Mouse (Mus musculus) retina, postnatal 1 day (tissue): ENCODE data around the gene Dennd2c.

Source experiments
- DNase-seq: peaks from one replicate; pipeline ENCODE4 v3.0.0-alpha.2; 2012

Gene Dennd2c

DNA sequence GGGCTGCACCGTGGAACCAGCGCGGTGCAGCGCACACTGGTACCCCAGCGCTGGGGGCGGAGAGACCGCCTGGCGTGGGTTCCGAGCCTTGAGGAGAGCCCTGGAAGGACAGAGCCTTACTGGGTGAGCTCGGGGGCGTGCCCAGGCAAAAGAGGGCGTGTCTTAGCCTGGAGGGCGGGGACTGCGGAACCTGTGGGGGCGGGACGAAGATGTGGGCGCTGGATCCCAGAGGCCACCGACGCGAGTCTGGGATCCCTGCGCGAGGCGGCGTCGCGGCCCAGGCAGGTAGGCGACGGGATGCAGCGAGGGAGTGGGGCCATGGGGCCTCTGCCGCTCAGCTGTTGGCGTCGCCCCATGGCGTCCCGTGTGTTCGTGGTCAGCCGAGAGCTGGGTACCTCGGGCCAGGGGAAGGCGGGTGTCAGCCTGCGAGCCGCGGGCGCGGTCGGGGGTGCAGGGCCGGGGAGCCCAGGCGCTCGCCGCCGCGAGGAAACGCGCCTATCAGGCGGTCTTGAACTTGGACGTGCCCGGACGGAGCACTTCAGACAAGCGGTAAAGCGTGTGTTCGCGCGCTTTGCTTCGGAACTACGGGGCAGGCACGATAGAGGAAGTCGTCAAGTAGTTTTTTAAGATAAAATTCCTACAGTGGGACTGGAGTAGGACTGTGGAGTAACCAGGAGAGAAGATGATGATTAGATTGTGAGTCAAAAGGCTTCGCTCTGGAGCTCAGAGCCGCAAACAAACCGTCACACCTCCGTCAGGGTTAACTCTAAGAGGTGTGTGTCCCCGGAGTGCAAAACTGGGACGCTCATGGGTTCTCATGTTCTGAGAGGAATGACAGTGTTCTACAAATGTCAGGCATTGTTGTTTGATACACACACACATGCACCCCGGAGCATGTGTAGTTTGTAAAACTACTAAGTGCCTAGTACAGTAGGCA, at the start of gene Dennd2c:
Gene Dennd2c (plus strand): TSS at position 151 of the 937 bp plus-strand sequence.
- DNase-seq = peak; percentile 93

GRCm38 (mm10) chr3:103056016-103056595, 46.3 kb upstream of the Dennd2c start:
- no peak for DNase-seq

DNA sequence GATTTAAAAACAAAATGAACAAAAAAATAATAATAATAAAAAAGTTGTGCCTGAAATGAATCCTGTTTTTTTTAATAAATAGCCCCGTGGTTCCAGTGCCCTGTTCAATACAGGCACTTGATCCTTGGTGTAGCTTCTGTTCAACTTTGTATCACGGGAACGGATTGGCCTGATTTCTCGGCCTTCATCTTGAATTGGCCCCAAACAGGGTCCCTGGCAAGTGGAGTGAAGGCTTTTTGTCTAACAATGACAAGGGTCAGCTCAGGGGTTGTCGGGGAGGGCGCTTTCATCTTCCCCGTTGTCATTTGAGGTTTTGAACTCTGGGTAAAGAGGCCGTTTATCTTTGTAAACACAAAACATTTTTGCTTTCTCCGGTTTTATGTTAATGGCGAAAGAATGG, 44.7 kb upstream of the Dennd2c start:
- no peak for DNase-seq

DNA sequence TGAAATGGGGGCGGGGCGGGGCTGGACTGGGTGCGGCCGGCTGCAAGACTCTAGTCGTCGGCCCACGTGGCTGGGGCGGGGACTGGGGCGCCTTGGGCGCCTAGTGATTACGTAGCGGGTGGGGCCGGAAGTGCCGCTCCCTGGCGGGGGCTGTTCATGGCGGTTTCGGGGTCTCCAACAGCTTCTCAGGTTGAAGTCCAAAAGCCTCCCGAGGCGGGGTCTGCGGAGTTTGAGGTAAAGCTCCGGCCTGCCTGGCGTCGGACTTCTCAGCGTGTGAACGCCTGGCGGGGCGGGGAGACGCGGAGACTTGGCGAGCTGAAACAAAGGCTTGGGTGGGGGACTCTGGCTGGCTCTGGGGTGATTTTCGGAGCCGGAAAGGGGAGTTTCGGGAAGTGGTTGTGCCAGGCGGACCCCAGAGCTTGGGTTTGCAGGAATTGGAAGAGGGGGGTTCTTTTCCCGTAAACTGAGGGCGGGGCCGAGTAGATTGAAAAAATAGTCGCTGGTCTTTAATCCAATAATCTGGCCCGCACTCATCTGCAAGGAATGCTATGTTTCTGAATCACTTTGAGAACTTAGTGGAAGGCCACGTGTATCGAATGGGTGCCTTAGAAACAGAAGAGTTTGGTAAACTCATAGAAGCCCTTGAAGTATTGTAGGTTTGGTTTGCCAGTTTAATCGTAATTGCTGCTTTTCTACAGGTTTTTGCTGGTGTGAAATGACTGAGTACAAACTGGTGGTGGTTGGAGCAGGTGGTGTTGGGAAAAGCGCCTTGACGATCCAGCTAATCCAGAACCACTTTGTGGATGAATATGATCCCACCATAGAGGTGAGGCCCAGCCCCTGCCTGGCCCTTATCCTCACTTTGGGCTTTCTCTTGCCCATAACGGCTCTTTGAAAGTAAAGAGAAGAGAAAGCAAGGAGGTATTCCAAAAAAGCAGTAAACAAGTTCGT, 43.9 kb upstream of the Dennd2c start, which contains the start of gene Nras:
Gene Nras (plus strand): TSS at position 79 of the 951 bp plus-strand sequence.
- peak; percentile 95 for DNase-seq

DNA sequence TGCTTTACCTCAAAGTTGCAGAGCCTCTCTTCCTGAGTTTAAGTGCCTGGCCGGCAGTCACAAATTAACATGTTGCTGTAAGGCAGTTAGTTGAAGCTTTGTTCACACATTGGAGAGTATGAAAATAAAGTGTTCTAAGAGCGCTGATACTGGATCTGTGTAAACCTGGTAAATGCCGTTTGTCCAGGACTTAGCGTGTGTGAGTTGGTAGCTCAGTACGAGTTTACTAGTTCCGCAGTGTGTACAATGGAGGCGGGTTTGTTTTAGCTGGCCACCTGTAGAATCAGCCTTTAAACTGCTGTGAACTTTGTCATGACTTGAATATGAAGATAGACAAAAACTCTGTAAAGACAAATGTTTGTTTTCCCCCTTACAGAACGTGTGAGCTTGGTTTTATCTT, 35.5 kb upstream of the Dennd2c start:
- no peak for DNase-seq

GRCm38 (mm10) chr3:103068971-103069370, 33.4 kb upstream of the Dennd2c start:
- DNase-seq = no peak

DNA sequence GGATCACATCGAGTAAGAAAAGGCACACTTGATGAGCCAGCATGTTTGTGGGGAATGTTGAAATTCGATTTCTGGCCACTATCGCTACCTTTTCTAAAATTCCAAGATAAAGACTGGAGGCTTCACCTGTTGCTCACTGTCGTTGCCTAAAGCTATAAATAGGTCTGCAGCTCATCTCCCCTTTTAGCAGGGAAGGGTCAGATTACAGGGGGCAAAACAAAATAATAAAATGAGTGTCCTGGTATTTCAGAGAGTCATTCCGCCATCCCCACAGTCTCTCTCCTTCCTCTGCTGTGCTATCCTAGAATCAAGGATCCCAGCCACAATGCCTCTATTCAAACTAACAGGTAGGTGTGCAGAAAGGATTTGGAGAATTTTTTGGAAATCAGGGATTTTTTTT, 28.6 kb upstream of the Dennd2c start, which contains the start of gene Ampd1:
Gene Ampd1 (plus strand): TSS at position 244 of the 400 bp plus-strand sequence.
- DNase-seq = no peak

GRCm38 (mm10) chr3:103075871-103076270, 26.5 kb upstream of the Dennd2c start:
- DNase-seq = no peak

DNA sequence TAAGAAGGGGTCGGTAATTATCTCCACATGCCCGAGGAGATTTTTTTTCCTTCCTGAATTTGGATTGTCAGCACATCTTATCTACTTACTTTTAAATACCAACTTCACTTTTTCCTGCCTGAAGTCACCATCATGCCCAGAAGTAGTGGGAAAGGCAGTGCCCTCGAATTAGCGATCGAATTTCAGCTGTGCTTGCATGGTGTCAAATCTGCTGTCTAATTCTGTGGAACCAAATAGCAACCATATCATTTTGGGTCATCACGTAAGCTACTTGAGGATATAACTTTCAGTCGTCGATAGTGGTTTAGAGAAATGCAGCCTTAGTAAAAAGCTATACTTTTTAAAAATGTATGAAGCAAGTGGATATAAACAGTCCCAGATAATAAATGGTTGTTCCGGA, 25.9 kb upstream of the Dennd2c start:
- no peak for DNase-seq

DNA sequence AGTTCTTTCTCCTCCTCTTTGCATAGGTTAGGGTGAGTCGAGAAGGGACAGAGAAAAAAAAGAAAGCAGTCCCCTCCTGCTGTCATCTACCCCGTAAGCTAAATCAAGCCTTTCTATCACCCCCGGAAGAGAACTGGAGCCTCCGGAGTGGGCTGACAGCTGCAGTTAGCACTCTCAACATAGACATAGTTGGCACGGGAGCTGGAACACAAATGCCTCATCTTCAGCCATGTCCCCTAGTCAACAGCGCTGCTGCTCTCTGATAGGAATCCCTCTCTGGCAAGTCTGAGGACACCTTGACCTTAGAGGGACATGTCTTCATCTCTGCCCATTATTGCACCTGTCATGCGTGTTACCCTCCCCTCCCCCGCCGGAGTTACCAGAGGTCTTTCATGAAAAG, 23.1 kb upstream of the Dennd2c start:
- no peak for DNase-seq

DNA sequence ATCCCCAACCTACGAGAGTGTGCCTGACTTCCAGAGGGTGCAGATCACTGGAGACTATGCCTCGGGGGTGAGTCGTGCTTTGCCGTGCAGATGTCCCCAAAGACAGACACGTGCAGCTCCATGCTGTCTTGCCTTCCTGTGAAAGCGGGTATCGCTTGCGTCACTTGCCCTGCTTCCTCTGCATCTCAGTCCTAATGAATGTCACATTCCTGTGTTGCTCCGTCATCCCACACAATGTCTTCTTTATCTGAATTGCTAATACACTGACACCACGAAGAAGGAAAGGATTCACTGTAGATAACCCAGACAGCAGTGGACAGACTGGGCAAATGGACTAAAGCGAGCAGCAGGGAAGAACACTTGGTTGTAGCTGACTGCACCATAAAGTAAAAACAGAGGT, 21.4 kb upstream of the Dennd2c start:
- DNase-seq = peak; percentile 62

DNA sequence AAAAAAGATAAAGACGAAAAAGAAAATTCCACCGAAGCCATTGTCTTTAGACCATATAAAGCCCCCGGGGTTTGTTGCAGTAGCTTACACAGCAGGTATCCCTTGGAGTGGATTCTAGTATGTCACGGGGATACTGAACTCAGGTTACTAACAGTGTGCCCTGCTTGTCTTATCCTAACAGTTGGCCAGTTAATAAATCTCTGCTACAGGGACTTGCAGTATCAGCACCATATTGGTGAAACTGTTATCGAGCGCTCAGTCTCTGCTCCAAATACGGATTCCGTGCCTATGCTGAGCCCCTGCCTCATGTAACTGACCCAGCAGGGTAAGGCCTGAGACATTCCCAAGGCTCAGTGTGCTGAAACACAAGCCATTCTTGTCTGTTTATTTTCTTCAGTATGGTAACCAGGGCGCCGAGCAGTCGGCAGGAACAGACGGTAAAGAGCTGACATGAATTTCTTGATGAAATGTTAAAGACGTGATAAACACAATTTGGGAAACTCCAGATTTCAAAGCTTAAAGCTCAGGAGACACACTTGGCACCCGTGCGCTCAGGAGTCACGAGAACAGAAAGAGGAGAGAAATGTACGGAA, 20.4 kb upstream of the Dennd2c start:
- DNase-seq = no peak

DNA sequence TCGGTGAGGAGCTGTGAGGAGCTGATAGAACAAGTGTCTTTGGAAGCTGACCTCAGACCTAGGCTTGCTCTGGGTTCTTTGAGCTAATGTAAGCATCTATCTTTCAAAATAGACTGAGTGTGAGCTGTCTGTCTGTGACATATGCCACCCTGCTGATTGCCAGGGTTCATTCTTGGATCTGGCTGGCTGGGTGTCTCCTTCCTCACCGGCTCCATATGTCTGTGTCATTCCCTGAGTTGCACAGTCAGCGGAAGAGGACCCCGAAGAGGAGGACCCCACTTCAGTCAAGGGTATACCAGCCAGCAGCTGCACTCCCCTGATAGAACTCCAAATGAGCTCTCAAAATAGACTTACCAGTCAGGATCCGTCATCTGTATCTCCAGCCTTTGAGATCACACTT, 19.6 kb upstream of the Dennd2c start:
- no peak for DNase-seq

GRCm38 (mm10) chr3:103085986-103086385, 16.4 kb upstream of the Dennd2c start:
- no peak for DNase-seq

DNA sequence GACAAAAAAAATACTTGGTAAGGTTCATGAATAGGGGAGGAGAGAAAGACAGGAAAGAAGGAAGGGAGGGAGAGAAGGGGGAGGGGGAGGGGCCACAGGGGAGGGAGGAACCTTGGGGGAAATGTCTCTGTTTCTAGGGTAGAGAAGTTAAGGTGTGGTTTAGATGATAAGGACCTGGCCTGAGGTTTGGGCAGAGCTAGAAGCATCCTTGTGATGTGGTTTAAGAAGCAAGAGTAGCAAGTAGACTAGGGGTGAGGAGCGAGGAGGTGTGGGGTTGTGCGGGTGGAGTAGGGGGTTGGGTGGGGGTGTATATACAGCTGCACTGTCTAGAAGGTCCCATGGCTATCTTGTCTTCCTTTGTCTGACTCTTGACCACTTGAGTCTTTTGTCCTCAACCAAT, 10.7 kb upstream of the Dennd2c start:
- DNase-seq = no peak

GRCm38 (mm10) chr3:103098662-103099061, 3.7 kb upstream of the Dennd2c start:
- no peak for DNase-seq

DNA sequence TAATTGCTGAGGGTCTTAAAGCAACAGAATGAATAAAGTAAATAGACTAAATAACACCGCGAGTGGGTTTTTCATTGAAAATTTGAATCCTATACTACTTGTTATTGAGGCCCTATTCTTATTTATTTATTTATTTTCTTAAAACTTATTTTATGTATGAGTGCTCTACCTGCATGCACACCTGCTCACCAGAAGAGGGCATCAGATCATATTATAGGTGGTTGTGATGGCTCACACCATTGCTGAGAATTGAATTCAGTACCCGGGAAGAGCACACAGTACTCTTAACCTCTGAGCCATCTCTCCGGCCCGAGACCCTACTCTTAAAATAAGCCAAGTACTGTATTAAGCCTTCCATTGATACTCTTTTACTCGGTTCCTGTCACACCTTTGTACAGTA, 2.7 kb upstream of the Dennd2c start:
- DNase-seq = no peak

- peak; percentile 31 for DNase-seq
Measured at GRCm38 (mm10) chr3:103100735-103101134, 1.7 kb upstream of the Dennd2c start.

DNA sequence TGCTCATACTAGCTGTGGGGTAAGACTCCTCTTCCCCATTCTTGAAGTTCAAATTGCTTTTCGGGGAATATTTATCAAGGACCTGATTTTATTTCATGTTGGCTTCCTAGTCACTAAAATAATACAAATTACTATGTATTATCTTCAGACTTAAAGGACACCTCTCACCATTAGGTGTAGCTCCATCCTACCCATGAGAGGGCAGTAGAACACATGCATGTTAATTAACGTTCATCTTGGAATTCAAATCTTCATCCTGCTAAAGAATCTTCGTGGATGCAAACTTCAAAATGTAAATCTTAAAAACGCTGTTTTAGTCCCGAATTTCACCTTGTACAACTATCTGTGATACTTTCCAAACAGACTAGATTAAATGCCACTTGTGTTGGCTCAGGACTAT, 1.2 kb upstream of the Dennd2c start:
- DNase-seq = no peak

DNA sequence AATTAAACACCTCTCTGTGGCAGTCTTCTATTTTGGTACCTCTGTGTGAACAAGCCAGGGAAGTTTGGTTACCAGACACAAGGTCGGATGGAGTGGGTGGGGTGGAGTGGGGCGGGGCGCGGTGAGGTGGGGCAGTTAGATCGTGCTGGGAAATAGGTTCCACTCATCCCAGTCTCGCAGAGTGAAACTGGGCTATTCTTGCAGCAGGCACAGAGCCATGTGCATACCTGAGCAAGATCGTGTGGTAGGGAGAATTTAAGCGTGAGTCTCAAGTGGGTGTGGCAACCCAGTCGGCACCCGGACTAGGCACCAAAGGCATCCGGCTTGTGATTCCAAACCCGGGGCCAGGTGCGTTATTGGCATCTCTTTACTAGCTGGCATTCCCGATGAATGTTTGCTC, 495 bp upstream of the Dennd2c start:
- DNase-seq = peak; percentile 9

- no peak for DNase-seq
Measured at GRCm38 (mm10) chr3:103107565-103108240, 5.3 kb downstream of the Dennd2c start.

- DNase-seq = no peak
Measured at GRCm38 (mm10) chr3:103112216-103112615, 9.8 kb downstream of the Dennd2c start.
